Mouse (Mus musculus): ENCODE measurements around the gene Dync1li1.

DNA sequence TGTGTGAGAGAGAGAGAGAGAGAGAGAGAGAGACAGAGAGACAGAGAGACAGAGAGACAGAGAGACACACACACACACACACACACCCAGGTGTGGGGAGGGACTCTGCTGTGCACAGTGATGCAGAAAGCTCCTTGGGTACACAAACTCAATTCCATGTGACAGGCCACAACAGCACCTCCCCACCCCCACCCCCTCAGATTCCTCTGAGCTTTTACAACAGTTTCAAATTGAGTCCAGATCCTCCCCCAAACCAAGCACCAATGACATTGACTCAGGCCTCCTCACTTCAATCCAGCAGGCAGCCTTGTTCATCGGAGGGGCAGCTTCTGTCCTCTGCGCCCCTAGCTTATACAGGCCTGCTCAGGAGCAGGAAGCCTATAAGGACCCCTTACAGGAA lies 78.9 kb downstream of the Dync1li1 start:
- TF ChIP-seq EP300 (IDR thresholded peaks at IDR 0.05; ENCODE audit: low read depth in 1 of 2, low read length in 2 of 2) (no peak), POLR2A (IDR thresholded peaks at IDR 0.05; ENCODE audit: control insufficient read depth in 1 of 2, insufficient read depth in 1 of 2, low read depth in 1 of 2, low read length in 2 of 2, poor library complexity in 1 of 2) (peak in 1 of 2 experiments; percentile 19; a peak in 1 of 4 replicates), CTCF (IDR thresholded peaks at IDR 0.05 in 2 of 3, conservative IDR thresholded peaks at IDR 0.05 in 1 of 3; ENCODE audit: control insufficient read depth in 1 of 3, insufficient read depth in 1 of 3, low read depth in 2 of 3, low read length in 3 of 3, poor library complexity in 1 of 3, severe bottlenecking in 1 of 3) (no peak), ZC3H11A (IDR thresholded peaks at IDR 0.05; ENCODE audit: low read depth, low read length) (no peak), NELFE (IDR thresholded peaks at IDR 0.05; ENCODE audit: low read depth, low read length) (no peak), HCFC1 (IDR thresholded peaks at IDR 0.05; ENCODE audit: low read depth, low read length) (no peak), MAFK (IDR thresholded peaks at IDR 0.05; ENCODE audit: borderline replicate concordance, low read depth, low read length) (no peak), USF1 (IDR thresholded peaks at IDR 0.05; ENCODE audit: low read depth, low read length) (no peak), TAL1 (IDR thresholded peaks at IDR 0.05; ENCODE audit: low read length) (no peak)

Measured in MEL (cell line).